Mouse (Mus musculus): ENCODE measurements at regions not wholly inside any gene's neighbourhood (a gene's known extent, or its start where the extent isn't known, plus 50 kb on each side); places are given as distances from the start of the nearest gene placed in this dataset.
A peak's percentile ranks its signal among the peaks of the same experiment; 100 is the strongest.
"Not testable (repeated sequence)": the region's sequence is repeated elsewhere in the genome, so short reads cannot be mapped to it uniquely, and the experiment has no call there.

DNA sequence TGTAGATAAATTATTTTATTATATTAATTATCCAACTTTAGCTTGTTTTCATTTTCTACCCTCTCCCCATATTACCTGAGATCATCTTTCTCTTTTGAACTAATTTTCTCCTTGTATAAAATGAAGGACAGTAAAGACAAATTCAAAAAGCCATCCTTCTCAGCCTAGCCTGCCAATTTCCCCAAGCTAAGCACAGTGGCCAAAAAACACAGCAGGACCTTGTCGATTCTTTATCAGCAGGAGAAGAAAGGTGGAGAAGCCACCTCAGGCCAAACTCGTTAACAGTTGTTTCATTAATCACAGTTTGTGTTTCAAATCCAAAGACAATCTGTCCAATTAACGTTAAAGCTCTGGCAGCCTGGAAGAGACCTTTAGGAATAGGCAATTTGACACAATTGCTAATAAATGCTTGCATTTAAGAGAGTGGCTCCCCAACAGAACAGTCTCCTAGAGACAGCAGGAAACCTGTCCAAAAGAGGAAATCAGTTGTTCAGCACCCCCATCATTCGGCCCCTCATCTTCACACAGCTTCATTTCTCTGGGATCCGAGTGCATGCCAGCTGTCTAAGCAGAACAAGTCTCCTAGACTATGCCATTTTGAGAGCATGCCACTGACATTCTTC lies 135.7 kb upstream of the Tlr4 start:
- peak; percentile 7 for DNase-seq

GRCm38 (mm10) chr4:66693982-66694578 lies 133.3 kb upstream of the Tlr4 start:
- no peak for DNase-seq

DNA sequence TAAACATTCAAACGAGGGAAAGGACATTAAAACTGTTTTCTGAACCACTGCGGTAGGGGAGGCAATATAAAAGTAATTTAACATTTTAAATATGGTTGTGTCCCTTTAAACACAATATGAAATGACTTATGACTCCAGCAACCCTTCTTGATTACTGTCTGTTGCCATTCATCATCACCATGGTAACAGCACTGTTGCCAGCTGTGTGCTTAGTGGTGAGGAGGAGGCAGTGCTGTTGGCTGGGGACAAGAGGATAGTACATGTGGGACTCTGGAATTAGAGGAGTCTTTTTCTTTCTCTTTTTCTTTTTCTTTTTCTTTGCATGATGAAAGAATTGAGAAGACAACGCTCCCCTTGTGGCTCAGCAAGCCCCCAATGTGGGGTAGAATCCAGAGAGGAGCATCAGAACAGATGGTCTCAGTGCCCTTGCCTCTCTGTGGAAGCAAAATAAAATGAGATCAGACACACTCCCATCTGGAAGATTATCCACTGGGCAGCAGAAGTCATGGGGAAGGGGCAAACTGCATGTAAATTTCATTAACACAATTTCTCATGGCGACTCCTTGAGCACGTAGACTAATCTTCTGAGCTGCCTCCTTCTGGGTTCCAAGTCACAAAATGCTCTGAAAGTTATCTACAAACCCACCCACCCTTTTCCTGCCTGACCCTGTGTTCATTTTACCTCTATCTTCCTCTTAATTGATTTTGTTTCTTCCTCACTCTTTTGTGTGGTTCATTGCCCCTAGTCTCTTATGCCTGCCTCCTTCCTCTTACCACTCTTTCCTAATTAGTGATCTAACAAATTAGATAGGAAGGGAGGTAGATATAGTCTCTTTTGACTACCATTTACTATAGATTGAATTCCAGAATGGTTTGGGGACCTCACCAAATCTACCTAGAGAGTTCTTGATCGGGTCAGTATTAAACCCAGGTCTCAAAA lies 111.3 kb upstream of the Tlr4 start:
- no peak for DNase-seq

GRCm38 (mm10) chr4:66737407-66737806 lies 90.0 kb upstream of the Tlr4 start:
- DNase-seq = no peak

DNA sequence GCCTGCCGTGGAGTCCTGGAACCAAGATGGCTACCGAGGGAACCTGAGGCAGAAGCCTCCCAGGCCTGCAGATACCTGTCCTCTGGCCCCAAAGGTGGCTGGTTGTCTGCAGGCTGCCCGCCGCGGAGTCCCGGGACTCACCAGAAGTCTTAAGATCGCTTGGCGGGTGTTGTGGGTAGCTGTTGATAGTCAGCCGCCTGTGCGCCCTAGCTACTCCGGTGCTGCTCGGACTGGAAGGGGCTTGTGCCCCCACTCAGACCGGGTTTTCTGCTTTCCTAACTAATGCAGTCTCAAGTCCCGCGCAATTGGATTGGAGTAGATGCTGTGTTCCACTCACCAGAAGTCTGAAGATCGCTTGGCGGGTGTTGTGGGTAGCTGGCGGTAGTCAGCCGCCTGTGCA lies 84.0 kb upstream of the Tlr4 start:
- DNase-seq = not testable (repeated sequence)

DNA sequence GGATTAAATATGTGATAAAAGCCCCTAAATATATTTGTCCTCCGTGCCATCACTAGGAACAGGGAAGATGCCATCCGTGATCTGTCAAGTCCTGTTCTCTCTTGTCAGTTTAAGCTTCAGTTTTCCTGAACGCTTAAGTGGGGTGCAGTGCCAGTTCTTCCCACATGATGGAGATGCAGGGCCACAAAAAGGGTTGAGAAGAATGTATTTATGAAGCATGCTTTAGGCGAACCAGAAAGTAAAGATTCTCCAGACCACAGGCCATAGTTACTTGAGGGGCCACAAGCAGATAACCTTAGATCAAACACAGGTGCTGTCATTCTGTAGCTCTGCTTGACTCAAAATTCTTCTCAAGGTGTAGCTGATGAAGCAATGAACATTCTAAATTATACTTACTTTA lies 58.6 kb upstream of the Tlr4 start:
- DNase-seq = peak; percentile 71
